Mouse (Mus musculus): ENCODE measurements around the gene Bcar3.

GRCm38 (mm10) chr3:122438143-122438825, 144.3 kb downstream of the Bcar3 start:
- TF ChIP-seq CTCF (IDR thresholded peaks at IDR 0.05; ENCODE audit: extremely low read depth, insufficient read length, insufficient replicate concordance, low read depth, low read length) (no peak), POLR2A (IDR thresholded peaks at IDR 0.05; ENCODE audit: low read depth, low read length) (no peak)

Measured in small intestine, adult 2 months (tissue).